ENCODE assay signal across 17 mouse cellular contexts in the genomic region with DNA sequence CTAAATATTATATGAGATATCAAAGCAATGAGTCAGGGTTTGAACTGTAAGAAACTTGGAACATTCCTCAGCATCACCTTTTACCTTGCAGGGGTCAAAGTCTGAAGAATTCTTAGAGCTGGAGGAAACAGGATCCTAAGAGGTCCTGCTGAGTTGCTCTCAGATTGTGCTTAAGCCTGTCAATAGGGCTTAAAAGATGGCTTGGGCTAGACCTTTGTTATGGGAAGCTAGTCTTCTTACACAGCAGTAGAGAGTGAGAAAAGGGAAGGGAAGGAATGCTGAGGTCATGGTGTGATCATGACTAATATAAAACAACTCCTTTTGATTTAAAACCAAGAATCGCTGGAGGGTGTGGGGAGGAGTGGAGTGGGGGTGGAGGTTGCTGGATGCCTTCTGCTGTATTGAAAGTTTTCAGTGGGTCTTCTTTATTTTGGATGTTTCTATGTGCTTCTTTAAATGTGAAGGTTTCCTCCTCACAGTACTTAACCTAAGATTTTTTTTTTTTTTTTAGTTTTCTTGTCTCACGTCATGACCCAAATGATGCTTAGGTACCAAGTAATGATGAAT.
DNase-seq lines count a peak whose midpoint lies in the region; ATAC-seq and TF ChIP-seq lines count a peak whose summit lies in the region.
"Had no signal": no experiment of that assay in that cellular context is flagged by ENCODE, and none has a peak within 500 bp of the region (broad histone marks: within the 10 kb centered on the region; RNA-seq: fewer than 3 reads in every experiment).

No protein-coding gene starts in this region.

- H3K36me3 ChIP-seq in kidney, postnatal 0 days (ENCODE audit: insufficient read depth, low read length), result no peaks in the 10 kb centered on the region
- H3K36me3 ChIP-seq in intestine, postnatal 0 days (ENCODE audit: control insufficient read depth, insufficient read depth), result no peaks in the 10 kb centered on the region
- H3K36me3 ChIP-seq: heart, embryonic 15.5 days; limb, embryonic 12.5 days had no signal

- H3K27ac ChIP-seq in kidney, postnatal 0 days, result no peak overlapping the region; the same call in 1 of the 2 replicates
- no peak overlapping the region for H3K27ac ChIP-seq in intestine, postnatal 0 days (ENCODE audit: low read depth, low read length)
- H3K27ac ChIP-seq: heart, embryonic 15.5 days; limb, embryonic 12.5 days; liver, embryonic 14.5 days had no signal

- H3K9ac ChIP-seq in kidney, postnatal 0 days (ENCODE audit: low read depth, low read length), result no peak overlapping the region
- H3K9ac ChIP-seq in intestine, postnatal 0 days (ENCODE audit: low read depth, low read length), result no peak overlapping the region
- H3K9ac ChIP-seq: heart, embryonic 15.5 days; limb, embryonic 12.5 days; liver, embryonic 14.5 days had no signal

- intact Hi-C loops in heart, postnatal 14 days (cut with DNase I), result loop anchor here (10.0 kb wide), 1 partner anchor 85 kb away; no protein-coding TSS in a partner anchor

- no peak overlapping the region for H3K4me2 ChIP-seq in kidney, postnatal 0 days (ENCODE audit: low read length)
- no peak overlapping the region for H3K4me2 ChIP-seq in intestine, postnatal 0 days (replicated peaks; ENCODE audit: low read depth)
- H3K4me2 ChIP-seq: heart, embryonic 15.5 days; limb, embryonic 12.5 days had no signal

- no peaks in the 10 kb centered on the region for H3K27me3 ChIP-seq in kidney, postnatal 0 days (ENCODE audit: insufficient read depth, low read length)
- no peaks in the 10 kb centered on the region for H3K27me3 ChIP-seq in intestine, postnatal 0 days (replicated peaks; ENCODE audit: control insufficient read depth, insufficient read depth, low read length)
- H3K27me3 ChIP-seq: CH12.LX; heart, embryonic 15.5 days; limb, embryonic 12.5 days had no signal

- WGBS in kidney, postnatal 0 days, result 33% methylated on average over 2 of the region's 2 CpGs
- WGBS in intestine, postnatal 0 days, result 54% methylated on average over 2 of the region's 2 CpGs

- TF ChIP-seq CTCF in kidney, postnatal 0 days (IDR thresholded peaks at IDR 0.05; ENCODE audit: low read depth), result no peak
- TF ChIP-seq CTCF in intestine, postnatal 0 days (IDR thresholded peaks at IDR 0.05; ENCODE audit: low read depth), result no peak

- no peak; the same call in 1 of the 2 replicates for ATAC-seq in kidney, postnatal 0 days (replicated peaks; ENCODE audit: low FRiP score, low read depth)
- peak; percentile 64; the same call in 1 of the 2 replicates for ATAC-seq in intestine, postnatal 0 days
- no peak for ATAC-seq in CD4-positive, CD25-positive, alpha-beta regulatory T cell, adult 4 months
- ATAC-seq: forebrain, embryonic 16.5 days had no signal

- peak; percentile 75 for DNase-seq in kidney, postnatal 0 days (ENCODE audit: low spot score)
- no peak for DNase-seq in kidney, postnatal 25 days
- DNase-seq in ES-CJ7 (ENCODE audit: low read depth, low spot score) (peak; percentile 99), ZHBTc4 (ENCODE audit: low read depth, low spot score) (peak; percentile 94)
- no peak for DNase-seq in heart, postnatal 14 days
- DNase-seq: adrenal gland, adult 2 months; cerebellum, adult 9-11 months; heart, adult 2 months; thymus, adult 18-20 months had no signal

- no peaks in the 10 kb centered on the region for H3K9me3 ChIP-seq in kidney, postnatal 0 days (replicated peaks; ENCODE audit: low read length)
- no peaks in the 10 kb centered on the region for H3K9me3 ChIP-seq in intestine, postnatal 0 days (ENCODE audit: control insufficient read depth)
- H3K9me3 ChIP-seq: heart, embryonic 15.5 days; limb, embryonic 12.5 days had no signal

- H3K4me3 ChIP-seq in kidney, postnatal 0 days (replicated peaks; ENCODE audit: low read depth, low read length), result no peak overlapping the region
- H3K4me3 ChIP-seq in intestine, postnatal 0 days (ENCODE audit: low read depth, low read length), result no peak overlapping the region
- H3K4me3 ChIP-seq: erythroblast, embryonic 14.5 days; heart, adult 2 months; heart, embryonic 15.5 days; limb, embryonic 12.5 days had no signal

- H3K4me1 ChIP-seq in kidney, postnatal 0 days (replicated peaks; ENCODE audit: insufficient read depth, low read length), result no peaks in the 10 kb centered on the region
- H3K4me1 ChIP-seq in intestine, postnatal 0 days (replicated peaks; ENCODE audit: control insufficient read depth, insufficient read depth, low read length), result no peaks in the 10 kb centered on the region
- H3K4me1 ChIP-seq: heart, embryonic 15.5 days; limb, embryonic 12.5 days had no signal

Comparison
In these comparisons a context has a peak if more than half of its experiments do, and no peak if none do; other contexts are left out.
1. DNase-seq: peak in kidney, postnatal 0 days (single experiment), ES-CJ7 (single experiment) and ZHBTc4 (single experiment); none in kidney, postnatal 25 days (0 of 2) and heart, postnatal 14 days (0 of 2).